Mouse (Mus musculus) CH12.LX (cell line): ENCODE data around the gene Lif. TPM values are rescaled to one million over a fixed set of nuclear protein-coding genes. Genes with fewer than 3 reads are reported as not detected.

ENCODE experiments used
- DNase-seq: peaks from one replicate; pipeline ENCODE4 v3.0.0-alpha.2; 2013; ENCODE audit errors: extremely low read depth
- H3K27ac ChIP-seq: 2 replicates; pipeline ENCODE4 v1.5.1; 2012; ENCODE audit warnings: low read depth, mild to moderate bottlenecking, control low read depth, moderate library complexity; ENCODE audit not compliant: insufficient read depth
- H3K27me3 ChIP-seq: replicated peaks from 2 replicates; pipeline ENCODE3; 2012; ENCODE audit warnings: inconsistent platforms
- H3K36me3 ChIP-seq, 2 experiments: replicated peaks in 1 of 2; 2 replicates each; pipeline versions ENCODE3 to v1.6.1; 2012; ENCODE audit warnings: inconsistent platforms in 1 of 2, low read length in 1 of 2, mild to moderate bottlenecking in 1 of 2, mixed read lengths in 1 of 2, moderate library complexity in 1 of 2; ENCODE audit not compliant: control insufficient read depth in 1 of 2, insufficient read depth in 1 of 2
- H3K4me1 ChIP-seq, 2 experiments: 2 replicates each; pipeline ENCODE4 v1.6.1; 2012; ENCODE audit warnings: inconsistent platforms in 1 of 2, moderate library complexity in 1 of 2; ENCODE audit not compliant: insufficient read depth in 2 of 2, control insufficient read depth in 1 of 2
- H3K4me2 ChIP-seq: 2 replicates; pipeline ENCODE4 v1.6.1; 2012; ENCODE audit warnings: low read depth, mild to moderate bottlenecking, control low read depth; ENCODE audit not compliant: poor library complexity, insufficient read depth, severe bottlenecking
- H3K4me3 ChIP-seq, 3 experiments: fragments of 150-350 bp in 1 of 3; sonication (generic) in 1 of 3; replicated peaks in 1 of 3; 2 replicates each; pipeline versions ENCODE3 to v1.5.1; 2011 to 2012; ENCODE audit warnings: low read depth in 2 of 3, low read length in 2 of 3, mild to moderate bottlenecking in 2 of 3, moderate library complexity in 2 of 3, control low read depth in 1 of 3, improper control_type of control experiment in 1 of 3, inconsistent platforms in 1 of 3, mixed read lengths in 1 of 3; ENCODE audit not compliant: poor library complexity in 1 of 3
- H3K79me2 ChIP-seq: replicated peaks from 2 replicates; pipeline ENCODE4 v1.6.1; 2012; ENCODE audit warnings: mild to moderate bottlenecking, moderate library complexity; ENCODE audit not compliant: control insufficient read depth, poor library complexity, insufficient read depth, severe bottlenecking; ENCODE audit errors: extremely low read depth
- H3K9ac ChIP-seq: 2 replicates; pipeline ENCODE4 v1.6.1; 2012; ENCODE audit warnings: low read depth, mild to moderate bottlenecking, control low read depth, moderate library complexity; ENCODE audit not compliant: insufficient read depth
- H3K9me3 ChIP-seq: replicated peaks from 2 replicates; pipeline ENCODE3; 2012; ENCODE audit warnings: low read length, inconsistent platforms, mixed read lengths
- BHLHE40 ChIP-seq: IDR thresholded peaks from 2 replicates; pipeline ENCODE4 v1.6.1; 2011; ENCODE audit warnings: mild to moderate bottlenecking, low read depth, low read length, improper control_type of control experiment
- CHD1 ChIP-seq: IDR thresholded peaks from 2 replicates; pipeline ENCODE4 v1.6.1; 2012; ENCODE audit warnings: low read depth, low read length, improper control_type of control experiment, inconsistent platforms
- CHD2 ChIP-seq: IDR thresholded peaks from 2 replicates; pipeline ENCODE4 v1.6.1; 2011; ENCODE audit warnings: low read length, improper control_type of control experiment
- CTCF ChIP-seq, 2 experiments: IDR thresholded peaks in 1 of 2; conservative IDR thresholded peaks in 1 of 2; 2 replicates each; pipeline ENCODE4 v1.5.1; 2011 to 2012; ENCODE audit warnings: low read depth in 2 of 2, low read length in 2 of 2, improper control_type of control experiment in 1 of 2, inconsistent platforms in 1 of 2, mild to moderate bottlenecking in 1 of 2, moderate library complexity in 1 of 2
- E2F4 ChIP-seq: IDR thresholded peaks from 2 replicates; pipeline ENCODE4 v1.6.1; 2011; ENCODE audit warnings: low read depth, low read length, improper control_type of control experiment; ENCODE audit not compliant: insufficient replicate concordance
- ELF1 ChIP-seq: IDR thresholded peaks from 2 replicates; pipeline ENCODE4 v1.6.1; 2014; ENCODE audit warnings: low read depth, mild to moderate bottlenecking, inconsistent platforms, low read length, improper control_type of control experiment
- EP300 ChIP-seq: IDR thresholded peaks from 2 replicates; pipeline ENCODE4 v1.6.1; 2011; ENCODE audit warnings: low read length, improper control_type of control experiment
- ETS1 ChIP-seq: conservative IDR thresholded peaks from 2 replicates; pipeline ENCODE4 v1.6.1; 2012; ENCODE audit warnings: low read depth, mild to moderate bottlenecking, inconsistent platforms, low read length, improper control_type of control experiment, moderate library complexity
- HCFC1 ChIP-seq: IDR thresholded peaks from 2 replicates; pipeline ENCODE4 v1.6.1; 2012; ENCODE audit warnings: low read depth, mild to moderate bottlenecking, inconsistent platforms, low read length, improper control_type of control experiment
- IRF4 ChIP-seq: IDR thresholded peaks from 2 replicates; pipeline ENCODE4 v1.6.1; 2014; ENCODE audit warnings: low read depth, mild to moderate bottlenecking, inconsistent platforms, low read length, improper control_type of control experiment
- JUN ChIP-seq: IDR thresholded peaks from 2 replicates; pipeline ENCODE4 v1.6.1; 2011; ENCODE audit warnings: low read depth, mild to moderate bottlenecking, low read length, improper control_type of control experiment, moderate library complexity; ENCODE audit not compliant: insufficient read depth
- JUND ChIP-seq: conservative IDR thresholded peaks from 2 replicates; pipeline ENCODE4 v1.6.1; 2011; ENCODE audit warnings: low read depth, low read length, improper control_type of control experiment
- KAT2A ChIP-seq: IDR thresholded peaks from 2 replicates; pipeline ENCODE4 v1.6.1; 2012; ENCODE audit warnings: low read length, improper control_type of control experiment, inconsistent platforms; ENCODE audit not compliant: insufficient replicate concordance
- MAFK ChIP-seq: IDR thresholded peaks from 2 replicates; pipeline ENCODE4 v1.6.1; 2011; ENCODE audit warnings: low read length, improper control_type of control experiment; ENCODE audit not compliant: insufficient replicate concordance
- MAX ChIP-seq: IDR thresholded peaks from 2 replicates; pipeline ENCODE4 v1.6.1; 2011; ENCODE audit warnings: low read length, improper control_type of control experiment
- MEF2A ChIP-seq: IDR thresholded peaks from 2 replicates; pipeline ENCODE4 v1.6.1; 2014; ENCODE audit warnings: low read depth, mild to moderate bottlenecking, inconsistent platforms, low read length, improper control_type of control experiment, borderline replicate concordance
- MXI1 ChIP-seq: IDR thresholded peaks from 2 replicates; pipeline ENCODE4 v1.6.1; 2011; ENCODE audit warnings: mild to moderate bottlenecking, low read depth, low read length, improper control_type of control experiment
- MYC ChIP-seq: IDR thresholded peaks from 2 replicates; pipeline ENCODE4 v1.6.1; 2011; ENCODE audit warnings: low read depth, mild to moderate bottlenecking, improper control_type of control experiment, low read length
- NELFE ChIP-seq: IDR thresholded peaks from 2 replicates; pipeline ENCODE4 v1.6.1; 2011; ENCODE audit warnings: low read depth, low read length, improper control_type of control experiment
- NRF1 ChIP-seq: IDR thresholded peaks from 2 replicates; pipeline ENCODE4 v1.6.1; 2014; ENCODE audit warnings: low read depth, mild to moderate bottlenecking, inconsistent platforms, low read length, improper control_type of control experiment, moderate library complexity
- PAX5 ChIP-seq: IDR thresholded peaks from 2 replicates; pipeline ENCODE4 v1.6.1; 2012; ENCODE audit warnings: low read length, inconsistent platforms, mixed read lengths
- POLR2A ChIP-seq: IDR thresholded peaks from 2 replicates; pipeline ENCODE4 v1.6.1; 2011; ENCODE audit warnings: low read depth, mild to moderate bottlenecking, improper control_type of control experiment, low read length
- POLR2AphosphoS2 ChIP-seq: IDR thresholded peaks from 2 replicates; pipeline ENCODE4 v1.6.1; 2011; ENCODE audit warnings: low read depth, low read length, improper control_type of control experiment
- RAD21 ChIP-seq: IDR thresholded peaks from 2 replicates; pipeline ENCODE4 v1.6.1; 2011; ENCODE audit warnings: low read depth, mild to moderate bottlenecking, low read length, improper control_type of control experiment, moderate library complexity
- RCOR1 ChIP-seq: conservative IDR thresholded peaks from 2 replicates; pipeline ENCODE4 v1.6.1; 2012; ENCODE audit warnings: low read depth, mild to moderate bottlenecking, inconsistent platforms, low read length, improper control_type of control experiment
- SIN3A ChIP-seq: IDR thresholded peaks from 2 replicates; pipeline ENCODE4 v1.6.1; 2012; ENCODE audit warnings: low read length, improper control_type of control experiment, inconsistent platforms
- SMC3 ChIP-seq: IDR thresholded peaks from 2 replicates; pipeline ENCODE4 v1.6.1; 2011; ENCODE audit warnings: low read depth, low read length, improper control_type of control experiment
- TBP ChIP-seq: conservative IDR thresholded peaks from 2 replicates; pipeline ENCODE4 v1.6.1; 2011; ENCODE audit warnings: low read depth, low read length, improper control_type of control experiment
- TCF12 ChIP-seq: IDR thresholded peaks from 2 replicates; pipeline ENCODE4 v1.6.1; 2014; ENCODE audit warnings: low read depth, mild to moderate bottlenecking, inconsistent platforms, low read length, improper control_type of control experiment
- UBTF ChIP-seq: IDR thresholded peaks from 2 replicates; pipeline ENCODE4 v1.6.1; 2012; ENCODE audit warnings: low read depth, mild to moderate bottlenecking, inconsistent platforms, low read length, improper control_type of control experiment, moderate library complexity
- USF2 ChIP-seq: conservative IDR thresholded peaks from 2 replicates; pipeline ENCODE4 v1.6.1; 2011; ENCODE audit warnings: low read depth, low read length, improper control_type of control experiment
- ZC3H11A ChIP-seq: IDR thresholded peaks from 2 replicates; pipeline ENCODE4 v1.6.1; 2012; ENCODE audit warnings: low read depth, mild to moderate bottlenecking, inconsistent platforms, low read length, improper control_type of control experiment
- ZKSCAN1 ChIP-seq: IDR thresholded peaks from 2 replicates; pipeline ENCODE4 v1.6.1; 2012; ENCODE audit warnings: low read depth, inconsistent platforms, low read length, improper control_type of control experiment, borderline replicate concordance
- ZMIZ1 ChIP-seq: IDR thresholded peaks from 2 replicates; pipeline ENCODE4 v1.6.1; 2012; ENCODE audit warnings: low read depth, mild to moderate bottlenecking, inconsistent platforms, low read length, improper control_type of control experiment
- ZNF384 ChIP-seq: IDR thresholded peaks from 2 replicates; pipeline ENCODE4 v1.6.1; 2012; ENCODE audit warnings: low read depth, low read length, improper control_type of control experiment, inconsistent platforms
- dilution Hi-C: fragments of 300-500 bp; cut with MboI; formaldehyde crosslinking; loops from 2 replicates; pipeline ENCODE4 v1.14.3; 2020; ENCODE audit warnings: low sequenced_read_pairs; ENCODE audit not compliant: extremely low pct_unique_long_range_greater_than_20kb, extremely low pct_ligation_motif_present
- in situ Hi-C: fragments of 300-500 bp; cut with MboI; formaldehyde crosslinking; loops from 3 replicates; pipeline ENCODE4 v1.14.3; 2019; ENCODE audit warnings: low sequenced_read_pairs, low pct_ligation_motif_present, low pct_unique_long_range_greater_than_20kb, mixed read lengths
- polyA plus RNA-seq: library from polyadenylated mRNA; unstranded; fragments of >175 nt; gene quantifications from 2 replicates; pipeline ENCODE4 v1.2.1, GENCODE M21; 2012; ENCODE audit warnings: low read depth; ENCODE audit not compliant: insufficient read length
- total RNA-seq, 2 experiments: library from RNA; depleted of rRNA; stranded (reverse); fragments of 300-350 nt in 1 of 2; fragments of >200 nt in 1 of 2; gene quantifications; 2 replicates each; pipeline ENCODE4 v1.2.3; 2012 to 2014

The Lif gene
- total and polyA plus RNA-seq, 3 experiments = 0.05 to 1.8 (median 0.17) TPM

DNA sequence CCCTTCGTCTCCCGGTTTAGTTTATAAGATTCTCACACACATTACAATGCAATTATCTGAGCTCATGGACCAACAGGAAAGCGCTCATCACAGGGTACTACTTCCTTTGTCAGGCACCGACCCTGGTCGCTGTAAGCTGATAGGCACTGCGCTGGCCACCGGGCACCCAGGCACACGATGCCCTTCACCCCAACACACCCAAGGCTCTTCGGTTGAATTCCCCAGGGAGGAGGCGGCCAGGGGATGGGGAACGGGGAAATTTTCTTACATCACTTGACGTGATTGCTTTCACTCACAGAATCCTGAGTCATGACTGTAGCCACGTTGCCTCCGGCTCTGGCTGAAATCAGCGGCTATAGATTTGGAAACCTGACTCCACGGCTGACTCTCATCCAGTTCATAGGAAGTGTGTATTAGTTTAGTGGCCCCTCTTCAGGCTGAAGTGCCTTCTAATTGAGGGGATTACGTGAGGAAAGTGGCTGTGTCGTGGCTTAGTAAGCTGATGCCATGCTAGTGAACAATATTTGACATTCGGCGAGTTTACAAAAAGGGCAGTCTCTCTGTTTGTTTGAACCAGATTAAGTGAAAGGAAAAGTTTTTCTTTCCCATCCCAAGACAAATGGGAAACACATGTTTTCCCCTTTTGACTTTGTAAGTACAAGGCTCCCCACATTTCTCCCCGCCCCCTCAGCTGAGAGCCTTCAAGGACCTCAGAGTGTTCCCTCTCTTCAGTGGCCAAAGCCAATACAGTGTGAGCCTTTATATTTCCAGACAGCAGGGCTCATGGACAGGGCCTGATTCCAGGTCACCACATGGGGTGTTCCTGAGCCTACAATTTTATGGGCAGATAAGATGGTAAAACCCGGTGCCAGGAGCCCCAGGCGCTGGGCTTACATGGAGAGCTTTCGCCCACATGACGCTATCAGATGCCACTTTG is 51.4 kb downstream of the Lif start (continued):
- TF ChIP-seq MXI1 (peak; percentile 73; the same call in 1 of the 2 replicates), KAT2A (0 out of 2 replicates have a peak, but pooled peaks have one; percentile 51)

DNA sequence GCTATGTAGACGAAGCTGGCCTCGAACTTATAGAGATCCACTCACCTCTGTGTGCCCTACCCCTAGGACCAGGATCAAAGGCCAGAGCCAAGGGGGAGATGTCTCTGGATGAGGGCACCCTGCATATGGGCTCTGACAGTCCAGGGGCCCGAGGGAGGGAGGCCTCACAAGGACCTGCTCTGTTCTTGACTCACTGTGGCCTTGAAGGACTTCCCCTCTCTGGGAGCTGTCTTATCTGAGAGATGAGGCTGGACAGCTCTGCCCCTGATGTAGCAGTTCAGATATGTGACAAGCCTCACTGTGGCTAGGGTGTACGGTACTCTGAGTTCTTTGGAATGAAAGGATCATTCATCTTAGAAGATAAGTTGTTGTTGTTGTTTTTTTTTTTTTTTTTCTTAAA is 52.3 kb downstream of the Lif start:
- no peak overlapping the region for H3K4me2 ChIP-seq
- no peaks in the 10 kb centered on the region for H3K9me3 ChIP-seq
- H3K4me3 ChIP-seq = no peak overlapping the region
- in situ Hi-C loops = no loop called here
- H3K79me2 ChIP-seq = no peaks in the 10 kb centered on the region
- no peak overlapping the region; the same call in 1 of the 2 replicates for H3K9ac ChIP-seq
- peaks cover 33 to 49% of the 10 kb centered on the region in 2 experiments for H3K4me1 ChIP-seq
- dilution Hi-C loops = no loop called here
- peak overlapping the region; percentile 53; the same call in 1 of the 2 replicates for H3K27ac ChIP-seq
- no peaks in the 10 kb centered on the region for H3K36me3 ChIP-seq
- no peaks in the 10 kb centered on the region for H3K27me3 ChIP-seq
- DNase-seq = peak; percentile 56
- 0 out of 2 replicates have a peak, but pooled peaks have one; percentile 6 for TF ChIP-seq JUN
- no peak for TF ChIP-seq PAX5
- TF ChIP-seq CTCF (conservative IDR thresholded peaks at IDR 0.05 in 1 of 2, IDR thresholded peaks at IDR 0.05 in 1 of 2; ENCODE audit: low read depth in 2 of 2, low read length in 2 of 2) = no peak
- TF ChIP-seq ZMIZ1 = 0 out of 2 replicates have a peak, but pooled peaks have one; percentile 41
- peak; percentile 65 for TF ChIP-seq MEF2A
- TF ChIP-seq POLR2A = no peak
- peak; percentile 64 for TF ChIP-seq ETS1
- TF ChIP-seq IRF4 = peak; percentile 90
- no peak for TF ChIP-seq POLR2AphosphoS2
- TF ChIP-seq JUND = no peak
- no peak for TF ChIP-seq ZC3H11A
- TF ChIP-seq MXI1 = peak; percentile 57; the same call in 1 of the 2 replicates
- TF ChIP-seq MYC = no peak
- no peak for TF ChIP-seq ZKSCAN1
- TF ChIP-seq TBP = no peak
- TF ChIP-seq MAX = peak; percentile 54; the same call in 1 of the 2 replicates
- TF ChIP-seq SIN3A = 0 out of 2 replicates have a peak, but pooled peaks have one; percentile 33
- TF ChIP-seq USF2 = no peak
- TF ChIP-seq HCFC1 = peak; percentile 16; the same call in 1 of the 2 replicates
- TF ChIP-seq RAD21 = no peak
- TF ChIP-seq CHD1 = no peak
- 0 out of 2 replicates have a peak, but pooled peaks have one; percentile 8 for TF ChIP-seq ZNF384
- peak; percentile 49; the same call in 1 of the 2 replicates for TF ChIP-seq TCF12
- peak; percentile 67; the same call in 1 of the 2 replicates for TF ChIP-seq EP300
- peak; percentile 44; the same call in 1 of the 2 replicates for TF ChIP-seq MAFK
- 0 out of 2 replicates have a peak, but pooled peaks have one; percentile 39 for TF ChIP-seq NELFE
- TF ChIP-seq SMC3 = no peak
- TF ChIP-seq ELF1 = peak; percentile 47
- TF ChIP-seq KAT2A = no peak
- TF ChIP-seq E2F4 = no peak
- TF ChIP-seq BHLHE40 = peak; percentile 55
- TF ChIP-seq NRF1 = no peak
- 0 out of 2 replicates have a peak, but pooled peaks have one; percentile 51 for TF ChIP-seq UBTF
- TF ChIP-seq CHD2 = peak; percentile 54
- 0 out of 2 replicates have a peak, but pooled peaks have one; percentile 62 for TF ChIP-seq RCOR1
